Mouse (Mus musculus) embryonic fibroblast, embryonic 13.5 days (primary cell): ENCODE measurements at regions not wholly inside any gene's neighbourhood (a gene's known extent, or its start where the extent isn't known, plus 50 kb on each side); places are given as distances from the start of the nearest gene placed in this dataset.

Experiments used
- H3K27ac ChIP-seq: 2 replicates; pipeline ENCODE4 v1.5.1; 2012; ENCODE audit warnings: low read length, control low read depth, inconsistent platforms; ENCODE audit not compliant: insufficient read depth
- H3K4me1 ChIP-seq: 2 replicates; pipeline ENCODE4 v1.6.1; 2011; ENCODE audit warnings: low read length; ENCODE audit not compliant: control insufficient read depth, insufficient read depth
- H3K4me3 ChIP-seq: 2 replicates; pipeline ENCODE4 v1.5.1; 2011; ENCODE audit warnings: mild to moderate bottlenecking, control low read depth, low read length; ENCODE audit not compliant: insufficient read depth
- CTCF ChIP-seq: IDR thresholded peaks from 2 replicates; pipeline ENCODE4 v1.5.1; 2011; ENCODE audit warnings: mild to moderate bottlenecking, control low read depth, low read length, moderate library complexity, borderline replicate concordance; ENCODE audit not compliant: insufficient read depth
- POLR2A ChIP-seq: IDR thresholded peaks from 2 replicates; pipeline ENCODE4 v1.6.1; 2011; ENCODE audit warnings: low read depth, mild to moderate bottlenecking, control low read depth, low read length, moderate library complexity

GRCm38 (mm10) chr9:100266528-100267387 is 219.8 kb downstream of the Il20rb start:
- Histone ChIP-seq H3K27ac (no peak overlapping the region), H3K4me1 (no peaks in the 10 kb centered on the region), H3K4me3 (no peak overlapping the region)
- TF ChIP-seq POLR2A (no peak), CTCF (no peak)

- H3K27ac ChIP-seq = no peak overlapping the region
- no peak for TF ChIP-seq CTCF
- TF ChIP-seq POLR2A = no peak
Observed at GRCm38 (mm10) chr9:100252409-100252808, 234.2 kb downstream of the Il20rb start.

More at GRCm38 (mm10) chr9:100252409-100252808, 234.2 kb downstream of the Il20rb start:
- Histone ChIP-seq H3K4me1 (no peaks in the 10 kb centered on the region), H3K4me3 (no peak overlapping the region)
